Mouse (Mus musculus) ES-E14 (cell line): ENCODE data around the gene Cda. TPM values are rescaled to one million over a fixed set of nuclear protein-coding genes. Genes with fewer than 3 reads are reported as not detected.

Experiments used
- DNase-seq: peaks from one replicate; pipeline ENCODE4 v3.0.0-alpha.2; 2013; ENCODE audit warnings: low read depth, low spot score
- H3K27ac ChIP-seq: 2 replicates; pipeline ENCODE4 v1.5.1; 2012; ENCODE audit warnings: low read depth, mild to moderate bottlenecking, low read length, moderate library complexity, mixed read lengths; ENCODE audit not compliant: poor library complexity, insufficient read depth, severe bottlenecking
- H3K36me3 ChIP-seq: 2 replicates; pipeline ENCODE4 v1.6.1; 2012; ENCODE audit warnings: mild to moderate bottlenecking, low read length, moderate library complexity, mixed read lengths; ENCODE audit not compliant: control insufficient read depth, poor library complexity, insufficient read depth, severe bottlenecking
- H3K4me1 ChIP-seq, 2 experiments: fragments of 150-350 bp in 1 of 2; sonication (generic) in 1 of 2; 2 replicates each; pipeline ENCODE4 v1.6.1; 2012; ENCODE audit warnings: low read length in 2 of 2, mild to moderate bottlenecking in 1 of 2, mixed read lengths in 1 of 2; ENCODE audit not compliant: control insufficient read depth in 2 of 2, insufficient read depth in 2 of 2, poor library complexity in 1 of 2
- H3K4me3 ChIP-seq, 2 experiments: fragments of 150-350 bp in 1 of 2; sonication (generic) in 1 of 2; 2 replicates each; pipeline ENCODE4 v1.5.1; 2012; ENCODE audit warnings: low read length in 2 of 2, low read depth in 1 of 2, mild to moderate bottlenecking in 1 of 2, mixed read lengths in 1 of 2; ENCODE audit not compliant: insufficient read depth in 1 of 2, poor library complexity in 1 of 2, severe bottlenecking in 1 of 2
- H3K9ac ChIP-seq: 2 replicates; pipeline ENCODE4 v1.6.1; 2012; ENCODE audit warnings: low read depth, mild to moderate bottlenecking, low read length, mixed read lengths; ENCODE audit not compliant: poor library complexity, insufficient read depth, severe bottlenecking
- H3K9me3 ChIP-seq: fragments of 150-350 bp; sonication (generic); 2 replicates; pipeline ENCODE4 v1.6.1; 2012; ENCODE audit warnings: low read depth, mild to moderate bottlenecking, low read length; ENCODE audit not compliant: control insufficient read depth, insufficient read depth
- CHD2 ChIP-seq: IDR thresholded peaks from 2 replicates; pipeline ENCODE4 v1.6.1; 2014; ENCODE audit warnings: mild to moderate bottlenecking, low read depth, low read length, inconsistent platforms
- HCFC1 ChIP-seq: IDR thresholded peaks from 2 replicates; pipeline ENCODE4 v1.6.1; 2012; ENCODE audit warnings: low read length, inconsistent platforms, borderline replicate concordance; ENCODE audit not compliant: insufficient read depth
- MAFK ChIP-seq: IDR thresholded peaks from 2 replicates; pipeline ENCODE4 v1.6.1; 2014; ENCODE audit warnings: mild to moderate bottlenecking, low read depth, low read length, inconsistent platforms; ENCODE audit not compliant: insufficient read depth
- ZC3H11A ChIP-seq: IDR thresholded peaks from 2 replicates; pipeline ENCODE4 v1.6.1; 2012; ENCODE audit warnings: low read depth, mild to moderate bottlenecking, inconsistent platforms, low read length, borderline replicate concordance
- ZNF384 ChIP-seq: IDR thresholded peaks from 2 replicates; pipeline ENCODE4 v1.6.1; 2012; ENCODE audit warnings: low read depth, low read length, inconsistent platforms
- in situ Hi-C, 2 experiments: fragments of 600-800 bp; cut with MboI; formaldehyde crosslinking; loops; one replicate each; pipeline ENCODE4 v1.15.1; 2025; ENCODE audit warnings: low sequenced_read_pairs in 2 of 2, inconsistent platforms in 1 of 2; ENCODE audit not compliant: unreplicated experiment in 2 of 2
- total RNA-seq: library from RNA; depleted of rRNA; stranded (reverse); fragments of 300-350 nt; gene quantifications from 2 replicates; pipeline ENCODE4 v1.2.3, GENCODE M21; 2012

Gene Cda
- total RNA-seq, 1 experiment: 3.1 TPM

GRCm38 (mm10) chr4:138351821-138352220 lies 16.0 kb downstream of the Cda start:
- DNase-seq: no peak
- Histone ChIP-seq H3K9me3 (no peaks in the 10 kb centered on the region), H3K9ac (no peak overlapping the region), H3K36me3 (no peaks in the 10 kb centered on the region), H3K4me3 (no peak overlapping the region), H3K4me1 (no peaks in the 10 kb centered on the region; a peak in 1 of 4 replicates), H3K27ac (no peak overlapping the region)
- no peak for TF ChIP-seq ZC3H11A
- no peak for TF ChIP-seq MAFK
- TF ChIP-seq ZNF384: no peak
- no peak for TF ChIP-seq HCFC1
- TF ChIP-seq CHD2: no peak
- in situ Hi-C loops: no loop called here

- H3K36me3 ChIP-seq: no peaks in the 10 kb centered on the region
- no peak overlapping the region for H3K9ac ChIP-seq
- no peak for TF ChIP-seq ZNF384
- TF ChIP-seq ZC3H11A: no peak
- no peak for TF ChIP-seq MAFK
- TF ChIP-seq HCFC1: no peak
- TF ChIP-seq CHD2: no peak
- no peaks in the 10 kb centered on the region; a peak in 1 of 4 replicates for H3K4me1 ChIP-seq
- no peak for DNase-seq
- H3K27ac ChIP-seq: no peak overlapping the region
- in situ Hi-C loops: no loop called here
- no peaks in the 10 kb centered on the region for H3K9me3 ChIP-seq
- H3K4me3 ChIP-seq: no peak overlapping the region
These were observed 19.1 kb downstream of the Cda start for GRCm38 (mm10) chr4:138348716-138349115.

GRCm38 (mm10) chr4:138347280-138347679 lies 20.5 kb downstream of the Cda start:
- Histone ChIP-seq H3K9ac (no peak overlapping the region), H3K27ac (no peak overlapping the region)

GRCm38 (mm10) chr4:138344891-138345545 lies 22.8 kb downstream of the Cda start:
- no peak overlapping the region for H3K9ac ChIP-seq
- no peak overlapping the region for H3K4me3 ChIP-seq
- no peaks in the 10 kb centered on the region for H3K36me3 ChIP-seq
- H3K27ac ChIP-seq: no peak overlapping the region
- H3K4me1 ChIP-seq: no peaks in the 10 kb centered on the region
- TF ChIP-seq ZC3H11A (no peak), ZNF384 (no peak), HCFC1 (no peak), MAFK (no peak), CHD2 (no peak)
- in situ Hi-C loops: no loop called here
- DNase-seq: no peak
- H3K9me3 ChIP-seq: no peaks in the 10 kb centered on the region

More at GRCm38 (mm10) chr4:138347280-138347679, 20.5 kb downstream of the Cda start:
- no peak for DNase-seq
- H3K4me3 ChIP-seq: no peak overlapping the region
- no peaks in the 10 kb centered on the region for H3K36me3 ChIP-seq
- in situ Hi-C loops: no loop called here
- no peaks in the 10 kb centered on the region for H3K9me3 ChIP-seq
- H3K4me1 ChIP-seq: no peaks in the 10 kb centered on the region; a peak in 1 of 4 replicates
- TF ChIP-seq HCFC1 (no peak), ZC3H11A (no peak), CHD2 (no peak), ZNF384 (no peak), MAFK (no peak)
